Mouse (Mus musculus): ENCODE measurements around the gene Hopx. TPM values are rescaled to one million over a fixed set of nuclear protein-coding genes. Genes with fewer than 3 reads are reported as not detected.

Gene Hopx
- polyA plus RNA-seq, 1 experiment from 2014 or later = 11.3 TPM

GRCm38 (mm10) chr5:77124817-77125283 is 9.9 kb upstream of the Hopx start:
- WGBS = 63% methylated on average over 4 of the region's 4 CpGs

GRCm38 (mm10) chr5:77124165-77124564 is 9.2 kb upstream of the Hopx start:
- DNase-seq (ENCODE audit: low spot score) = no peak
- 0 out of 2 replicates have a peak overlapping the region, but pooled peaks have one; percentile 11 for H3K27ac ChIP-seq
- WGBS = 80% methylated on average over 4 of the region's 4 CpGs
- no peak overlapping the region for H3K4me2 ChIP-seq (replicated peaks)
- no peak for ATAC-seq (ENCODE audit: low FRiP score)
- no peak overlapping the region for H3K9ac ChIP-seq
- peaks cover 19% of the 10 kb centered on the region; the same call in 1 of the 2 replicates for H3K4me1 ChIP-seq (replicated peaks; ENCODE audit: control insufficient read depth, insufficient read depth, low read length)
- no peak overlapping the region for H3K4me3 ChIP-seq (replicated peaks; ENCODE audit: low read length)
- H3K9me3 ChIP-seq (ENCODE audit: control insufficient read depth, low read length) = peaks cover 12% of the 10 kb centered on the region
- no peaks in the 10 kb centered on the region; the same call in 1 of the 2 replicates for H3K27me3 ChIP-seq (ENCODE audit: control insufficient read depth, insufficient read depth, low read length)
- no peaks in the 10 kb centered on the region for H3K36me3 ChIP-seq (replicated peaks; ENCODE audit: control insufficient read depth, insufficient read depth)

More at GRCm38 (mm10) chr5:77124817-77125283, 9.9 kb upstream of the Hopx start:
- H3K27ac ChIP-seq = no peak overlapping the region
- ATAC-seq (ENCODE audit: low FRiP score) = no peak
- no peak overlapping the region for H3K4me2 ChIP-seq (replicated peaks)
- peak; percentile 44 for DNase-seq (ENCODE audit: low spot score)
- no peak overlapping the region for H3K9ac ChIP-seq
- no peak overlapping the region for H3K4me3 ChIP-seq (replicated peaks; ENCODE audit: low read length)
- peaks cover 12% of the 10 kb centered on the region for H3K9me3 ChIP-seq (ENCODE audit: control insufficient read depth, low read length)
- peaks cover 19% of the 10 kb centered on the region; the same call in 1 of the 2 replicates for H3K4me1 ChIP-seq (replicated peaks; ENCODE audit: control insufficient read depth, insufficient read depth, low read length)
- no peaks in the 10 kb centered on the region for H3K36me3 ChIP-seq (replicated peaks; ENCODE audit: control insufficient read depth, insufficient read depth)
- no peaks in the 10 kb centered on the region; the same call in 1 of the 2 replicates for H3K27me3 ChIP-seq (ENCODE audit: control insufficient read depth, insufficient read depth, low read length)

- 63% methylated on average over 9 of the region's 9 CpGs for WGBS
- Histone ChIP-seq H3K9me3 (ENCODE audit: control insufficient read depth, low read length) (peaks cover 7% of the 10 kb centered on the region), H3K9ac (no peak overlapping the region), H3K4me3 (replicated peaks; ENCODE audit: low read length) (no peak overlapping the region), H3K4me2 (replicated peaks) (no peak overlapping the region), H3K4me1 (replicated peaks; ENCODE audit: control insufficient read depth, insufficient read depth, low read length) (peaks cover 19% of the 10 kb centered on the region; the same call in 1 of the 2 replicates), H3K36me3 (replicated peaks; ENCODE audit: control insufficient read depth, insufficient read depth) (no peaks in the 10 kb centered on the region), H3K27ac (no peak overlapping the region), H3K27me3 (ENCODE audit: control insufficient read depth, insufficient read depth, low read length) (no peaks in the 10 kb centered on the region; the same call in 1 of the 2 replicates)
- DNase-seq (ENCODE audit: low spot score) (no peak), ATAC-seq (ENCODE audit: low FRiP score) (no peak)
Measured at GRCm38 (mm10) chr5:77123597-77123996, 8.7 kb upstream of the Hopx start.

GRCm38 (mm10) chr5:77122254-77123192 is 7.6 kb upstream of the Hopx start:
- Histone ChIP-seq H3K4me3 (replicated peaks; ENCODE audit: low read length) (no peak overlapping the region), H3K4me2 (replicated peaks) (peak overlapping the region; percentile 28), H3K36me3 (replicated peaks; ENCODE audit: control insufficient read depth, insufficient read depth) (no peaks in the 10 kb centered on the region), H3K4me1 (replicated peaks; ENCODE audit: control insufficient read depth, insufficient read depth, low read length) (peaks cover 19% of the 10 kb centered on the region; the same call in 1 of the 2 replicates), H3K27me3 (ENCODE audit: control insufficient read depth, insufficient read depth, low read length) (no peaks in the 10 kb centered on the region; the same call in 1 of the 2 replicates), H3K9me3 (ENCODE audit: control insufficient read depth, low read length) (no peaks in the 10 kb centered on the region), H3K9ac (no peak overlapping the region), H3K27ac (peak overlapping the region; percentile 68)
- WGBS = 5% methylated on average over 20 of the region's 20 CpGs
- ATAC-seq (ENCODE audit: low FRiP score) (peak; percentile 87), DNase-seq (ENCODE audit: low spot score) (peak; percentile 65)

- H3K9ac ChIP-seq = no peak overlapping the region
- H3K27me3 ChIP-seq (ENCODE audit: control insufficient read depth, insufficient read depth, low read length) = no peaks in the 10 kb centered on the region
- H3K4me1 ChIP-seq (replicated peaks; ENCODE audit: control insufficient read depth, insufficient read depth, low read length) = peaks cover 21% of the 10 kb centered on the region; the same call in 1 of the 2 replicates
- H3K9me3 ChIP-seq (ENCODE audit: control insufficient read depth, low read length) = no peaks in the 10 kb centered on the region
- H3K36me3 ChIP-seq (replicated peaks; ENCODE audit: control insufficient read depth, insufficient read depth) = no peaks in the 10 kb centered on the region
- H3K27ac ChIP-seq = no peak overlapping the region
- no peak overlapping the region for H3K4me2 ChIP-seq (replicated peaks)
- DNase-seq (ENCODE audit: low spot score) (no peak), ATAC-seq (ENCODE audit: low FRiP score) (no peak)
- no peak overlapping the region for H3K4me3 ChIP-seq (replicated peaks; ENCODE audit: low read length)
- WGBS = 95% methylated on average over 7 of the region's 7 CpGs
Measured at GRCm38 (mm10) chr5:77120701-77121100, 5.8 kb upstream of the Hopx start.

GRCm38 (mm10) chr5:77119475-77120422 is 4.8 kb upstream of the Hopx start:
- Histone ChIP-seq H3K9me3 (ENCODE audit: control insufficient read depth, low read length) (no peaks in the 10 kb centered on the region), H3K27ac (no peak overlapping the region), H3K36me3 (replicated peaks; ENCODE audit: control insufficient read depth, insufficient read depth) (no peaks in the 10 kb centered on the region), H3K4me2 (replicated peaks) (no peak overlapping the region), H3K27me3 (ENCODE audit: control insufficient read depth, insufficient read depth, low read length) (no peaks in the 10 kb centered on the region), H3K4me1 (replicated peaks; ENCODE audit: control insufficient read depth, insufficient read depth, low read length) (peaks cover 28% of the 10 kb centered on the region; the same call in 1 of the 2 replicates), H3K4me3 (replicated peaks; ENCODE audit: low read length) (no peak overlapping the region), H3K9ac (no peak overlapping the region)
- ATAC-seq (ENCODE audit: low FRiP score) (no peak), DNase-seq (ENCODE audit: low spot score) (no peak)
- WGBS = 78% methylated on average over 19 of the region's 19 CpGs

- peaks cover 9% of the 10 kb centered on the region; the same call in 1 of the 2 replicates for H3K4me1 ChIP-seq (replicated peaks; ENCODE audit: control insufficient read depth, insufficient read depth, low read length)
- no peak for ATAC-seq (ENCODE audit: low FRiP score)
- no peaks in the 10 kb centered on the region for H3K27me3 ChIP-seq (ENCODE audit: control insufficient read depth, insufficient read depth, low read length)
- no peak overlapping the region for H3K27ac ChIP-seq
- 84% methylated on average over 9 of the region's 9 CpGs for WGBS
- no peak overlapping the region for H3K9ac ChIP-seq
- no peaks in the 10 kb centered on the region for H3K9me3 ChIP-seq (ENCODE audit: control insufficient read depth, low read length)
- no peaks in the 10 kb centered on the region for H3K36me3 ChIP-seq (replicated peaks; ENCODE audit: control insufficient read depth, insufficient read depth)
- H3K4me3 ChIP-seq (replicated peaks; ENCODE audit: low read length) = no peak overlapping the region
- DNase-seq (ENCODE audit: low spot score) = no peak
- H3K4me2 ChIP-seq (replicated peaks) = no peak overlapping the region
Measured at GRCm38 (mm10) chr5:77115732-77116131, 811 bp upstream of the Hopx start.

GRCm38 (mm10) chr5:77113773-77114172 is 1.1 kb downstream of the Hopx start:
- Histone ChIP-seq H3K9ac (no peak overlapping the region), H3K4me2 (replicated peaks) (no peak overlapping the region), H3K4me3 (replicated peaks; ENCODE audit: low read length) (no peak overlapping the region)

More at GRCm38 (mm10) chr5:77113773-77114172, 1.1 kb downstream of the Hopx start:
- no peaks in the 10 kb centered on the region for H3K9me3 ChIP-seq (ENCODE audit: control insufficient read depth, low read length)
- H3K36me3 ChIP-seq (replicated peaks; ENCODE audit: control insufficient read depth, insufficient read depth) = no peaks in the 10 kb centered on the region
- ATAC-seq (ENCODE audit: low FRiP score) (no peak), DNase-seq (ENCODE audit: low spot score) (no peak)
- H3K4me1 ChIP-seq (replicated peaks; ENCODE audit: control insufficient read depth, insufficient read depth, low read length) = peaks cover 9% of the 10 kb centered on the region; the same call in 1 of the 2 replicates
- no peak overlapping the region for H3K27ac ChIP-seq
- 85% methylated on average over 3 of the region's 3 CpGs for whole genome bisulfite sequencing
- H3K27me3 ChIP-seq (ENCODE audit: control insufficient read depth, insufficient read depth, low read length) = no peaks in the 10 kb centered on the region
